Mouse (Mus musculus) Patski (cell line): ENCODE results near the gene Eefsec. TPM values are rescaled to one million over a fixed set of nuclear protein-coding genes. Genes with fewer than 3 reads are reported as not detected.

Experiments
- ATAC-seq: fragments of 100-300 bp; one replicate; pipeline ENCODE4 v1.8.0; 2021
- CTCF ChIA-PET: fragments of 350-600 bp; sonication (Branson Sonifier 250); formaldehyde crosslinking; loops from one replicate; lab custom pipeline; 2022; ENCODE audit warnings: inconsistent platforms; lab: Charles Lee
- POLR2A ChIA-PET: fragments of 350-600 bp; sonication (Branson Sonifier 250); formaldehyde crosslinking; loops from one replicate; lab custom pipeline; 2022; ENCODE audit warnings: antibody characterized with exemption, inconsistent platforms; lab: Charles Lee
- DNase-seq: peaks from one replicate; pipeline ENCODE4 v3.0.0-alpha.2; 2011; ENCODE audit warnings: low read depth, low spot score
- H3K27me3 ChIP-seq: fragments of 371-371 bp; one replicate; pipeline ENCODE4 v1.5.1; 2021
- CTCF ChIP-seq: fragments of 100-300 bp; IDR thresholded peaks from one replicate; pipeline ENCODE4 v1.5.1; 2021
- in situ Hi-C: fragments of 300-500 bp; cut with MboI; formaldehyde crosslinking; loops from 3 replicates; pipeline ENCODE4 v1.11.1; 2018; ENCODE audit warnings: low pct_unique_long_range_greater_than_20kb, mixed read lengths
- polyA plus RNA-seq: library from polyadenylated mRNA; unstranded; gene quantifications from one replicate; pipeline ENCODE4 v1.2.3, GENCODE M21; 2021

Gene Eefsec
- polyA plus RNA-seq, 1 experiment from 2014 or later = 14.9 TPM

GRCm38 (mm10) chr6:88249231-88249630 lies 197.1 kb downstream of the Eefsec start:
- no peak for TF ChIP-seq CTCF
- ATAC-seq (no peak), DNase-seq (no peak)
- in situ Hi-C loops = no loop called here
- ChIA-PET POLR2A (no interaction called here), CTCF (no interaction called here)
- H3K27me3 ChIP-seq = no peaks in the 10 kb centered on the region

GRCm38 (mm10) chr6:88242604-88243003 lies 203.7 kb downstream of the Eefsec start:
- no peak for TF ChIP-seq CTCF
- H3K27me3 ChIP-seq = no peaks in the 10 kb centered on the region
- ChIA-PET CTCF (interaction anchor here (0.7 to 1.9 kb wide), 8 partner anchors 14 to 244 kb away, joined by 3 to 8 read pairs (median 4); partner anchors contain the start of gene Gata2), POLR2A (no interaction called here)
- ATAC-seq = no peak
- DNase-seq = no peak
- in situ Hi-C loops = no loop called here

DNA sequence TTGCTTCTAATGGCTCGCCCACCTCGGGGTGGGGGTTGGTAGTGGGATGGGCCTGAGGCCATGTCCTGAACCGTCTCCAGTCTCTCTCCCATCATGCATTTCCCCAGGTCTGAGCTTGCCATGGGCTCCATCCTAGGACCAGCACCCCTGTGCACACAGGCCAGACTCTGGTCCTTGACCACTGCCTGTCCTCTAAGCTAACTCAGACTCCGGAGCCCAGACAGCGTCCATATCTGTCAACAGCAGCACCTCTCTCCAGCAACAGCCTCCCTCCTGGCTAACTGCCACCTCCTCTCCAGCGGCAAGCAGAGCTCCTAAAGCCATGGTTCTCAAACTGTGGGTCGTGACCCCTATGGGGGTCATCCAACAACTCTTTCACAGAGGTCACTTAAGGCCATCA lies 209.8 kb downstream of the Eefsec start:
- in situ Hi-C loops = no loop called here
- TF ChIP-seq CTCF = no peak
- ChIA-PET POLR2A (no interaction called here), CTCF (no interaction called here)
- ATAC-seq (no peak), DNase-seq (no peak)
- H3K27me3 ChIP-seq = peaks cover 26% of the 10 kb centered on the region

DNA sequence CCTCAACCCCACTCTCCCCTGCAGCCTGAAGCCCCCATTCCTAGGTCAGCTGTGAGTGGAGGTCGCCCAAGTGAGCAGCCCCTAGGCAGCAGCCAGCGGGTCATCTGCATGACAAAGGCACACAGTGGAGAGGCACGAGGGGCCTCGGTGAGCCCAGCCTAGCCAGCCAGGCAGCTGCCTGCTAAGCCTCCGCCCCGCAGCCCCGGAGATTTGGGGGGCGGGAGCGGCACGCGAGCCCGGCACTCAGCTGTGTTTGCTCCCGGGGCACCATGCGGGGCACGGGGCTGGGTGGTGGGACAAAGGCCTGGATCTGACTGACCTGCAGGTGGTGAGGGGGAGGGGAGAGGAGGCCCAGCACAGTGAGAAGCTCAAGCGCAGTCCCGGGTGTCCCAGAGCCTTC lies 210.4 kb downstream of the Eefsec start:
- in situ Hi-C loops = no loop called here
- peaks cover 26% of the 10 kb centered on the region for H3K27me3 ChIP-seq
- ChIA-PET POLR2A (no interaction called here), CTCF (no interaction called here)
- TF ChIP-seq CTCF = no peak
- ATAC-seq = no peak
- DNase-seq = no peak

GRCm38 (mm10) chr6:88235461-88235860 lies 210.9 kb downstream of the Eefsec start:
- ChIA-PET CTCF (no interaction called here), POLR2A (no interaction called here)
- ATAC-seq (no peak), DNase-seq (no peak)
- no peak for TF ChIP-seq CTCF
- H3K27me3 ChIP-seq = peaks cover 26% of the 10 kb centered on the region
- in situ Hi-C loops = no loop called here

- peaks cover 32% of the 10 kb centered on the region for H3K27me3 ChIP-seq
- ChIA-PET POLR2A (no interaction called here), CTCF (no interaction called here)
- TF ChIP-seq CTCF = no peak
- in situ Hi-C loops = no loop called here
- ATAC-seq (no peak), DNase-seq (no peak)
Observed at GRCm38 (mm10) chr6:88233996-88234395, 212.3 kb downstream of the Eefsec start.

- ChIA-PET POLR2A (no interaction called here), CTCF (no interaction called here)
- DNase-seq = no peak
- no peak for ATAC-seq
- TF ChIP-seq CTCF = no peak
- in situ Hi-C loops = no loop called here
- peaks cover 32% of the 10 kb centered on the region for H3K27me3 ChIP-seq
Observed at GRCm38 (mm10) chr6:88232221-88232620, 214.1 kb downstream of the Eefsec start.

DNA sequence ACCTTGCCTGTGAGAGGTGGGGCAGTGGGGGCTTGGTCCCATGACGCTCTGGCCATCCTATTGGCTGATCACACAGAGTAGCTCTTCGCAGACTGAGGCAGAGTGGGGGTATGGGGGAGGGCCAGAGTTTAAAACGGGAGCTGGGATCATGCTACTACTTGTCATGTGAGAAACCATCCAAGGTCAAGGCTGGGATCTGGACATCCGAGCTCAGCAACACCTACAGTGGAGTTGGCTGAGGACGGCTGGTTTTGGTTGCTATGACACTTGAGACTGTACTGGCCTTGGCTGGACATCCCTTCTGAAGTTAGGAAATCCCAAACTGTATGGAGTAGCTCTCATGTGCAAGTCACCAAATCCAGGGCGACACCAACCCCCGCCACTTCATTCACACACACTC lies 214.5 kb downstream of the Eefsec start:
- TF ChIP-seq CTCF = no peak
- CTCF ChIA-PET = no interaction called here
- in situ Hi-C loops = no loop called here
- POLR2A ChIA-PET = no interaction called here
- DNase-seq (no peak), ATAC-seq (no peak)
- H3K27me3 ChIP-seq = peaks cover 32% of the 10 kb centered on the region

- no peak for TF ChIP-seq CTCF
- CTCF ChIA-PET = no interaction called here
- ATAC-seq (no peak), DNase-seq (no peak)
- POLR2A ChIA-PET = no interaction called here
- in situ Hi-C loops = no loop called here
- peaks cover 19% of the 10 kb centered on the region for H3K27me3 ChIP-seq
Observed at GRCm38 (mm10) chr6:88229221-88229620, 217.1 kb downstream of the Eefsec start.

DNA sequence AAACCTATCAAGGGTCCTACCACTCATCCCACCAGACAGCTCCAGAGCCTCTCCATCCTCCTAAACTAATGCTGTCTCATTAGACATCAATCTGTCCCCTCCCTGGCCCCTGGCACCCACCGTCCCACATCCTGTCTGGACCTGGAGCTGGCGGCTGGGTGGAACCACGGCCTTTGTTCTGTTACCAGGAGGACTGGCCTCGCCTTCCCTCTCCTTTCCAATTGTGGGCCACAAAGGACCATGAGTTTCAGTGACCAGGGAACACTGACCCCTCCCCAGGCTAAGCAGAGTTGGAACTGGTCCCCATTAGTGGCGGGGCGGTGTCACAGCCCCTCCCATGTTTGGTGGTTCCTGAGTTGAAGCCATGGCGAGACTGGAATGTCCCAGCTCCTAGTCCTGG lies 218.8 kb downstream of the Eefsec start:
- POLR2A ChIA-PET = no interaction called here
- no peak for TF ChIP-seq CTCF
- in situ Hi-C loops = no loop called here
- no peak for ATAC-seq
- CTCF ChIA-PET = no interaction called here
- DNase-seq = no peak
- peaks cover 11% of the 10 kb centered on the region for H3K27me3 ChIP-seq

- CTCF ChIA-PET = no interaction called here
- DNase-seq (no peak), ATAC-seq (no peak)
- TF ChIP-seq CTCF = no peak
- POLR2A ChIA-PET = no interaction called here
- peaks cover 7% of the 10 kb centered on the region for H3K27me3 ChIP-seq
- in situ Hi-C loops = no loop called here
Observed at GRCm38 (mm10) chr6:88226570-88226994, 219.8 kb downstream of the Eefsec start.

- no peak for DNase-seq
- in situ Hi-C loops = no loop called here
- ATAC-seq = no peak
- no peaks in the 10 kb centered on the region for H3K27me3 ChIP-seq
- no peak for TF ChIP-seq CTCF
- ChIA-PET POLR2A (no interaction called here), CTCF (no interaction called here)
Observed at GRCm38 (mm10) chr6:88221968-88222367, 224.4 kb downstream of the Eefsec start, which contains the start of gene Dnajb8. TSS of gene Dnajb8 (plus strand) at chr6:88222268.
